Mouse (Mus musculus) midbrain, embryonic 16.5 days (tissue): ENCODE results near the gene Glis3. TPM values are rescaled to one million over a fixed set of nuclear protein-coding genes. Genes with fewer than 3 reads are reported as not detected.

Experiments used
- ATAC-seq: fragments of 200-750 bp; cut with Nextera tagmentation; 2 replicates; pipeline ENCODE4 v1.8.0; 2017; ENCODE audit warnings: moderate TSS enrichment
- H3K27ac ChIP-seq: fragments of 300-500 bp; sonication (generic); 2 replicates; pipeline ENCODE4 v1.5.1; 2014; ENCODE audit warnings: mild to moderate bottlenecking, low read length, mixed read lengths
- H3K27me3 ChIP-seq: fragments of 300-500 bp; sonication (generic); 2 replicates; pipeline ENCODE4 v1.6.1; 2014; ENCODE audit warnings: low read depth, low read length, mixed read lengths; ENCODE audit not compliant: control insufficient read depth, insufficient read depth
- H3K36me3 ChIP-seq: fragments of 300-500 bp; sonication (generic); 2 replicates; pipeline ENCODE4 v1.6.1; 2014; ENCODE audit warnings: mild to moderate bottlenecking, low read length, moderate library complexity, mixed read lengths; ENCODE audit not compliant: control insufficient read depth, insufficient read depth
- H3K4me1 ChIP-seq: fragments of 300-500 bp; sonication (generic); 2 replicates; pipeline ENCODE4 v1.6.1; 2014; ENCODE audit warnings: mild to moderate bottlenecking, low read length, mixed read lengths; ENCODE audit not compliant: control insufficient read depth, insufficient read depth
- H3K4me2 ChIP-seq: fragments of 300-500 bp; sonication (generic); 2 replicates; pipeline ENCODE4 v1.6.1; 2014; ENCODE audit warnings: mild to moderate bottlenecking, low read length, mixed read lengths
- H3K4me3 ChIP-seq: fragments of 300-500 bp; sonication (generic); 2 replicates; pipeline ENCODE4 v1.5.1; 2014; ENCODE audit warnings: low read depth, mild to moderate bottlenecking, low read length, moderate library complexity, mixed read lengths
- H3K9ac ChIP-seq: fragments of 300-500 bp; sonication (generic); 2 replicates; pipeline ENCODE4 v1.6.1; 2014; ENCODE audit warnings: low read depth, low read length, mixed read lengths
- H3K9me3 ChIP-seq: fragments of 300-500 bp; sonication (generic); replicated peaks from 2 replicates; pipeline ENCODE4 v1.6.1; 2014; ENCODE audit warnings: mild to moderate bottlenecking, low read length, mixed read lengths; ENCODE audit not compliant: control insufficient read depth, poor library complexity, severe bottlenecking
- WGBS: fragments of 180-500 bp; shearing (Covaris S2); extraction: QIAGEN DNeasy Blood & Tissue Kit; methylation state at CpG from one replicate; pipeline ENCODE4 v1.1.7; 2014; 5-methylcytosine and 5-hydroxymethylcytosine counted together
- polyA plus RNA-seq: library from polyadenylated mRNA; unstranded; fragments of >200 nt; fragmentation: Nextera tagmentation; extraction: Ambion mirVana; gene quantifications from 2 replicates; pipeline ENCODE4 v1.2.1, GENCODE M21; 2015

The Glis3 gene
- polyA plus RNA-seq, 1 experiment from 2014 or later = 2.7 TPM

DNA sequence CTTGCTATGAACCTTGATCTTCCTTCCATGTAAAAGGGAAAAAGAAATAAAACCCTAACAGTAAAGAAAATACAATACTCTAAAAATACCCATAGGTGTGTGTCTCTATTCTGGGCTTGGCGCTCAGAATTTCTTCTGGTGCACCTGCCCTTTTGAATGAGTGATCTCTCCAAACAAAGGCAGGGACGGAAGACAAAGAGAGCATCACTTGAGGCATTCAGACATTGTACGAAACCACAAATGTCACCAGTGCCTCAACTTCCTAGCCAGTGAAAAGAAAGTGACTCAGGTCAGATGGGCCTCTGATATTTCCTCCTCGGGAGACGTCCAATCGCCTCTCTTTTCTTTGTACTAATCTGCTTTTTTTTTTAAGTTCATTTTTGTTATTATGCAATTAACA, 201.8 kb downstream of the Glis3 start:
- Histone ChIP-seq H3K9ac (no peak overlapping the region), H3K36me3 (no peaks in the 10 kb centered on the region)
- ATAC-seq = no peak

DNA sequence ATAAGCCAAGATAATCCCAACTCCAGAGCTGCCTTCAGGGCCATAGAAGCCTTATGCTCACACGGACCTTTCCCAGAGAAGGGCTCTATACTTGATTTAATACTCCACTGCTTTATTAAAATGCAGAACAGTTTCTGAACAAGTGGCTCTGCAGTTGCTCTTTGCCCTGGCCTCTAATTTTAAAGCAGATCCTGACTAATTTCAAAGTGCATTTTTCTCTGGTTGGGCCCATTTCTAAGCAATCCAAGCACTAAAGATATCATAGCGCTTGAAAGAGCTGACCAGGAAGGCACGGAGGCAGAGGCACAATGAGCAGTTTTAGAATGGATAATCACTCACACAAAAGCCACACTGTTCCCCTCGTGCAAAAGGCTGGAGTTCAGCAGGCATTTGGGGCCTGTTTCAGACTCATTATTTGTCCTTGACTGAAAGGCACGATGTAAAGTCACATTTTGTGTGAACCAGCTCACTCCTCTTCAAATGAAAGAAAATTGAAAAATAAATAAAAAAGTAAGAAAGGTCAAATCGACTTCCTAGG, 202.5 kb downstream of the Glis3 start:
- ATAC-seq = no peak
- no peaks in the 10 kb centered on the region for H3K36me3 ChIP-seq
- no peak overlapping the region for H3K4me2 ChIP-seq
- H3K9me3 ChIP-seq = no peaks in the 10 kb centered on the region
- H3K9ac ChIP-seq = no peak overlapping the region
- H3K27me3 ChIP-seq = no peaks in the 10 kb centered on the region
- 0 out of 2 replicates have a peak overlapping the region, but pooled peaks have one; percentile 26 for H3K27ac ChIP-seq
- H3K4me3 ChIP-seq = no peak overlapping the region
- H3K4me1 ChIP-seq = peaks cover 6% of the 10 kb centered on the region
- 14% methylated on average over 6 of the region's 6 CpGs for WGBS

More for the DNA sequence above, 201.8 kb downstream of the Glis3 start:
- Histone ChIP-seq H3K4me1 (peaks cover 6% of the 10 kb centered on the region), H3K4me3 (no peak overlapping the region), H3K4me2 (no peak overlapping the region), H3K27me3 (no peaks in the 10 kb centered on the region), H3K27ac (no peak overlapping the region), H3K9me3 (no peaks in the 10 kb centered on the region)
- 22% methylated on average over 6 of the region's 6 CpGs for WGBS

GRCm38 (mm10) chr19:28473621-28474020, 206.3 kb downstream of the Glis3 start:
- no peak for ATAC-seq
- Histone ChIP-seq H3K4me2 (no peak overlapping the region), H3K27me3 (no peaks in the 10 kb centered on the region), H3K9me3 (no peaks in the 10 kb centered on the region), H3K9ac (no peak overlapping the region), H3K4me1 (peaks cover 6% of the 10 kb centered on the region), H3K36me3 (no peaks in the 10 kb centered on the region), H3K27ac (no peak overlapping the region), H3K4me3 (no peak overlapping the region)
- WGBS = 70% methylated on average over 5 of the region's 5 CpGs

DNA sequence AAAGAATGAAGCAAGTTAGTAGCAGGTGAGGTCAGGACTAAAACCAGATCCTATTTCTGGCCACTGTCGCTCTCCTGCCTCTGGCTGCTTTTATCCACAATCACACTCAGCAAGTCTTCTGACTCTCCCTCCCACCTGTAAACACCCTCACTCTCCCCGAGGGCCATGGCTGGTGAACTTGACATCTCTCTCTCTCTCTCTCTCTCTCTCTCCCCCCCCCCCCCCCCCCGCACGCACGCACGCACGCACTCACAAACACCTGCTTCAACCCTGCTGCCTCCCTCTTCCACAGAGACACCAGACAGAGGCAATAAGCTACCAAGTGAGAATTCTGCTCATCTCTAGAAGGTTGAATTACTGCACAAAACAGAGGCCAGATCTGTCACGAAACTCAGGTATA, 208.7 kb downstream of the Glis3 start:
- H3K4me2 ChIP-seq = no peak overlapping the region
- no peaks in the 10 kb centered on the region for H3K36me3 ChIP-seq
- H3K9ac ChIP-seq = no peak overlapping the region
- 79% methylated on average over 5 of the region's 8 CpGs for WGBS
- ATAC-seq = no peak
- no peak overlapping the region for H3K4me3 ChIP-seq
- no peaks in the 10 kb centered on the region for H3K27me3 ChIP-seq
- no peak overlapping the region for H3K27ac ChIP-seq
- H3K9me3 ChIP-seq = no peaks in the 10 kb centered on the region
- H3K4me1 ChIP-seq = no peaks in the 10 kb centered on the region

DNA sequence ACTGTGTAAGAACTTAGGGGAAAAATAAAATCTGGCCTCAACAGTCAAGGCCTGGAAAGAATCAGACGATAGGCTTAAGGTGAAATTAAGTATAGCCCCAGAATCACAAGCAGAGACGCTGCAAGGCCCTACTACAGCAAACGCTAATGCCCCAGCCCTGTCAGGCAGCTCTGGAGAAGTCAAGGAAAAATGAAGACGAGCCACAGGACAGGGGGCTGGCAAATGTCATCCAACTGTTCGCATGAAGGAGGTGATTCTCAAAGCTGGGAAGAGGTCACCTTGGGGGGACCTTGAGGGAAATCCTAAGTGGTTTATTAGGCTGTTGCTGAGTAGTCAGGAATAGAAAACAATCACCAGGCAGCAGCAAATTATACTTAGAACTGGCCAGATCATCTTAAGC, 214.1 kb downstream of the Glis3 start:
- Histone ChIP-seq H3K27ac (no peak overlapping the region), H3K4me2 (no peak overlapping the region), H3K9me3 (no peaks in the 10 kb centered on the region), H3K4me3 (no peak overlapping the region), H3K36me3 (no peaks in the 10 kb centered on the region), H3K4me1 (no peaks in the 10 kb centered on the region), H3K9ac (no peak overlapping the region), H3K27me3 (no peaks in the 10 kb centered on the region)
- WGBS = 70% methylated on average over 5 of the region's 5 CpGs
- ATAC-seq = no peak

DNA sequence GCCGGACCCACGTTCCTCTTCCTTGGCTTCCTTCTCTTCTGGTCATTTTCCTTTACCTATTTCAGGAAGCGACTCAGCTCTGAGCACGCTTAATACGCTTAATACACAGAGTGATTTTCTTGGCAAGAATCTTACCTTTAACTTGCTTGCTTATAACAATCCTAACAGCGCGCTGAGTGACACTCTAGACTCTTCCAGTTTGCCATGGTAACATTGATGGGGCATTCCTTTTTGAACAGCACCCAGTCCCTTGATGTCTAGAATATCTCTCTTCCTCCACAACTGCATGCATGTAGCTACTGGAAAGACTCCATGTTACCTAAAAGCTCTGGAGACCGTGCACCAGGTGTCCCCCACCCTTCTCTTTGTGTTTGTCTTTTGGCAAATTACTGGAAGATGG, 225.5 kb downstream of the Glis3 start:
- H3K27ac ChIP-seq = no peak overlapping the region
- ATAC-seq = no peak
- H3K4me3 ChIP-seq = no peak overlapping the region
- no peak overlapping the region for H3K9ac ChIP-seq
- no peak overlapping the region for H3K4me2 ChIP-seq
- no peaks in the 10 kb centered on the region for H3K27me3 ChIP-seq
- 81% methylated on average over 8 of the region's 8 CpGs for WGBS
- H3K4me1 ChIP-seq = peaks cover 7% of the 10 kb centered on the region
- H3K36me3 ChIP-seq = no peaks in the 10 kb centered on the region
- no peaks in the 10 kb centered on the region for H3K9me3 ChIP-seq

GRCm38 (mm10) chr19:28452951-28453520, 226.8 kb downstream of the Glis3 start:
- Histone ChIP-seq H3K4me1 (peaks cover 7% of the 10 kb centered on the region), H3K27ac (peak overlapping the region; percentile 74), H3K4me2 (peak overlapping the region; percentile 27; the same call in 1 of the 2 replicates), H3K9me3 (no peaks in the 10 kb centered on the region), H3K4me3 (no peak overlapping the region), H3K27me3 (no peaks in the 10 kb centered on the region), H3K36me3 (no peaks in the 10 kb centered on the region), H3K9ac (peak overlapping the region; percentile 33; the same call in 1 of the 2 replicates)
- peak; percentile 81 for ATAC-seq
- 22% methylated on average over 12 of the region's 12 CpGs for WGBS

DNA sequence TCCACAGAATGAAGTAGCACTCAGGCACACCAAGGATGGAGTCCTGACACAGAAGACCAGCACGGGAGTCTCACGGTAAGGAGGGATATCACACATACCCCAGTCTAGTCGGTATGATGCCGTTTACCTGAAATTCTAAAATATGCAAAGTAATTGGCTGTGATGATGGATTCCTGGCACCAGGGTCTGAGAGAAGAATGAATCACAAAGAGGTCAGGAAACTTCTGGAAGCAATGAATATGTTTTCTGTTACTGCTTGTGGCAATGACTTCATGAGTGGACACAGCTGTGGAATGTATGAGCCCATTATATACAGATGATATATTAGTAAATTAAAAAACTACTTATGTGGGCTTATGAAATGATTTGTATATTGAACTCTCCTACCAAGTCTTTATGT, 231.1 kb downstream of the Glis3 start:
- Histone ChIP-seq H3K4me3 (no peak overlapping the region), H3K9me3 (no peaks in the 10 kb centered on the region), H3K9ac (no peak overlapping the region), H3K27ac (no peak overlapping the region), H3K36me3 (no peaks in the 10 kb centered on the region), H3K4me2 (no peak overlapping the region), H3K4me1 (peaks cover 7% of the 10 kb centered on the region), H3K27me3 (no peaks in the 10 kb centered on the region)
- no peak for ATAC-seq
- 92% methylated on average over 4 of the region's 4 CpGs for WGBS

DNA sequence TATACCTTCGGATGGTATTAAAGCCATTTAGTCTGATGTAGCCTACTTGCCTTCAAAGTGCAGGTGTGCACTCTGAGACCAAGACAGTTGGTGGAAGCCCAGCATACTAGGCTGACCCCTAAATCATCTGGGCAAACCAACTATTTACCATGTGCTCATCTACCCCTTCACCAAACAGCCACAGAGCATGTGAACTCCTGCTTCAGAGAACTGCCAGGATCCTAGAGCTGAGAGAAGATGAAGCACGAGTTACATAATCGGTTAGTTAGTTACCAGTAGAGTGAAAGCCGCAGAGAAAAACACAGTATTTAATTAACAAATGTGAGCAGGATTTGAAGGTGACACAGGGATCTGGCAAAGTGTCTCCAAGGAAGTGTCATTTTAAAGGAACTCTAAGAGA, 237.7 kb downstream of the Glis3 start:
- Histone ChIP-seq H3K27me3 (no peaks in the 10 kb centered on the region), H3K4me1 (no peaks in the 10 kb centered on the region), H3K9me3 (no peaks in the 10 kb centered on the region), H3K4me3 (no peak overlapping the region), H3K9ac (no peak overlapping the region), H3K27ac (no peak overlapping the region), H3K4me2 (no peak overlapping the region), H3K36me3 (no peaks in the 10 kb centered on the region)
- WGBS = 82% methylated on average over 4 of the region's 4 CpGs
- ATAC-seq = no peak
